24 mouse cellular contexts compared by ENCODE assay signal in the genomic region with DNA sequence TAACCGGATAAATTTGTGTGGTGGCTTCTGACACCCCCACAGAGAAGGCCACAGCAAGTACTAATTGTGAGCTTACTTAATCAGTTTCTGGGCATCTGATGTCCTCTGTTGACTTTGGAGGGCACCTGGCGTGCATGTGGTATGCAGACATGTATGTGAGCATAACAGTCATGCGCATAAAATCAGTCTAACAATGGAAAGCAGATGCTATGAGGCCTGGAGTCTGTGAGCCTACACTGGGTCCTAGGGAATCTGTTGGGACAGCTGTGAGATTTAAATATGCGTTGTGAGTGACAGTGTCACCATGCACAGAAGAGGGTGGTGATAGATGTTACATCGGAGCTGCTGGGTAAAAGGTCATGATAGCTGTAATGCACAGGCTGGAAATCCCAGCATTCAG. TPM values are rescaled to one million over a fixed set of nuclear protein-coding genes. Genes with fewer than 3 reads are reported as not detected.
DNase-seq lines count a peak whose midpoint lies in the region; ATAC-seq and TF ChIP-seq lines count a peak whose summit lies in the region.
"Had no signal": no experiment of that assay in that cellular context is flagged by ENCODE, and none has a peak within 500 bp of the region (broad histone marks: within the 10 kb centered on the region; RNA-seq: fewer than 3 reads in every experiment).

No protein-coding gene starts in this region.

- H3K4me2 ChIP-seq in hindbrain, postnatal 0 days (ENCODE audit: low read depth, low read length): no peak overlapping the region
- no peak overlapping the region for H3K4me2 ChIP-seq in forebrain, embryonic 15.5 days (replicated peaks)
- H3K4me2 ChIP-seq in limb, embryonic 15.5 days: no peak overlapping the region
- H3K4me2 ChIP-seq: heart, embryonic 15.5 days had no signal

- no peaks in the 10 kb centered on the region for H3K9me3 ChIP-seq in hindbrain, embryonic 10.5 days
- no peaks in the 10 kb centered on the region for H3K9me3 ChIP-seq in hindbrain, postnatal 0 days (ENCODE audit: low read length)
- no peaks in the 10 kb centered on the region for H3K9me3 ChIP-seq in forebrain, embryonic 15.5 days
- H3K9me3 ChIP-seq in limb, embryonic 15.5 days: no peaks in the 10 kb centered on the region
- H3K9me3 ChIP-seq: heart, embryonic 15.5 days had no signal

- H3K4me3 ChIP-seq in hindbrain, embryonic 10.5 days: no peak overlapping the region
- H3K4me3 ChIP-seq in hindbrain, postnatal 0 days (ENCODE audit: low read length): no peak overlapping the region
- no peak overlapping the region for H3K4me3 ChIP-seq in forebrain, embryonic 15.5 days
- no peak overlapping the region for H3K4me3 ChIP-seq in limb, embryonic 15.5 days
- H3K4me3 ChIP-seq: heart, embryonic 15.5 days; layer of hippocampus, adult 2 months; left cerebral cortex, adult 2 months had no signal

- peaks cover 85% of the 10 kb centered on the region for H3K4me1 ChIP-seq in hindbrain, embryonic 10.5 days (replicated peaks)
- peaks cover 8% of the 10 kb centered on the region for H3K4me1 ChIP-seq in hindbrain, postnatal 0 days (ENCODE audit: insufficient read depth, low read length)
- H3K4me1 ChIP-seq in forebrain, embryonic 15.5 days: peaks cover 20% of the 10 kb centered on the region
- H3K4me1 ChIP-seq in limb, embryonic 15.5 days: peaks cover 6% of the 10 kb centered on the region; the same call in 1 of the 2 replicates
- H3K4me1 ChIP-seq: heart, embryonic 15.5 days had no signal

- H3K9ac ChIP-seq in hindbrain, postnatal 0 days (replicated peaks; ENCODE audit: low read length): no peak overlapping the region
- no peak overlapping the region for H3K9ac ChIP-seq in forebrain, embryonic 15.5 days (replicated peaks)
- no peak overlapping the region for H3K9ac ChIP-seq in limb, embryonic 15.5 days
- H3K9ac ChIP-seq: heart, embryonic 15.5 days had no signal

- peaks cover 22% of the 10 kb centered on the region for H3K36me3 ChIP-seq in hindbrain, embryonic 10.5 days
- peaks cover 3% of the 10 kb centered on the region; the same call in 1 of the 2 replicates for H3K36me3 ChIP-seq in hindbrain, postnatal 0 days (ENCODE audit: insufficient read depth, low read length)
- H3K36me3 ChIP-seq in forebrain, embryonic 15.5 days: no peaks in the 10 kb centered on the region
- H3K36me3 ChIP-seq in limb, embryonic 15.5 days: peaks cover 10% of the 10 kb centered on the region

- ATAC-seq in hindbrain, postnatal 0 days: no peak
- ATAC-seq in forebrain, embryonic 15.5 days (replicated peaks): 0 out of 2 replicates have a peak, but pooled peaks have one; percentile 44
- no peak for ATAC-seq in limb, embryonic 15.5 days (ENCODE audit: insufficient number of reproducible peaks, low FRiP score, low TSS enrichment, low read depth)

- 0 out of 2 replicates have a peak, but pooled peaks cover 4% of the 10 kb centered on the region for H3K27me3 ChIP-seq in hindbrain, embryonic 10.5 days (ENCODE audit: insufficient read depth, poor library complexity, severe bottlenecking)
- H3K27me3 ChIP-seq in hindbrain, postnatal 0 days (ENCODE audit: insufficient read depth, low read length): no peaks in the 10 kb centered on the region
- no peaks in the 10 kb centered on the region for H3K27me3 ChIP-seq in forebrain, embryonic 15.5 days
- no peaks in the 10 kb centered on the region for H3K27me3 ChIP-seq in limb, embryonic 15.5 days

- TF ChIP-seq CTCF in hindbrain, postnatal 0 days (IDR thresholded peaks at IDR 0.05; ENCODE audit: low read depth): no peak

- 72% methylated on average over 5 of the region's 5 CpGs for WGBS in hindbrain, embryonic 10.5 days
- WGBS in hindbrain, postnatal 0 days: 51% methylated on average over 5 of the region's 5 CpGs
- WGBS in forebrain, embryonic 15.5 days: 58% methylated on average over 5 of the region's 5 CpGs
- 57% methylated on average over 5 of the region's 5 CpGs for WGBS in limb, embryonic 15.5 days

- peak overlapping the region; percentile 89 for H3K27ac ChIP-seq in hindbrain, embryonic 10.5 days
- no peak overlapping the region for H3K27ac ChIP-seq in hindbrain, postnatal 0 days
- peak overlapping the region; percentile 51 for H3K27ac ChIP-seq in forebrain, embryonic 15.5 days (replicated peaks)
- H3K27ac ChIP-seq in limb, embryonic 15.5 days: 0 out of 2 replicates have a peak overlapping the region, but pooled peaks have one; percentile 4
- H3K27ac ChIP-seq: heart, embryonic 15.5 days; layer of hippocampus, adult 2 months; left cerebral cortex, adult 2 months had no signal

- no peak for DNase-seq in hindbrain, embryonic 10.5 days (ENCODE audit: low spot score)
- no peak for DNase-seq in hindbrain, postnatal 0 days (ENCODE audit: low spot score)
- peak; percentile 34 for DNase-seq in ZHBTc4 (ENCODE audit: low read depth, low spot score)
- DNase-seq in lung, adult 18-20 months: no peak
- no peak for DNase-seq in spleen, postnatal 4 days (ENCODE audit: low spot score in 2 of 2)
- no peak for DNase-seq in layer of hippocampus, adult 9-10 months (ENCODE audit: low spot score)
- DNase-seq: adrenal gland, postnatal 14 days; cerebellum, adult 9-10 months; heart, adult 18-20 months; kidney, adult 18-20 months; kidney, postnatal 10 days; lung, adult 2 months; lung, postnatal 4 days; right cerebral cortex, adult 18-20 months had no signal

RNA-seq across cellular contexts. Expression of gene Ghrh, which starts 15.2 kb away (rescaled TPM):
- polyA plus RNA-seq in hindbrain, embryonic 10.5 days (2016; fragmentation: Nextera tagmentation; extraction: Ambion mirVana): not detected in 2 replicates
- not detected in 2 replicates for total RNA-seq in hindbrain, postnatal 0 days (2014; rRNA removed)
- 1.0 and 1.7 TPM in 2 replicates for polyA plus RNA-seq in hindbrain, postnatal 0 days (2015; fragmentation: Nextera tagmentation; extraction: Ambion mirVana)
- 1.5 and 2.0 TPM in 2 replicates for polyA plus RNA-seq in forebrain, embryonic 15.5 days (2015; fragmentation: Nextera tagmentation; extraction: Ambion mirVana)
- polyA plus RNA-seq in limb, embryonic 15.5 days (2015; fragmentation: Nextera tagmentation; extraction: Ambion mirVana): not detected in 2 replicates
- total RNA-seq: adrenal gland, postnatal 14 days; CH12.LX; gastrocnemius, adult 8-10 months; heart, adult 18-20 months; hematopoietic stem cell, adult 5-6 weeks; layer of hippocampus, adult 2 months; left cerebral cortex, adult 2 months; liver, adult 2 months had no signal
- polyA plus RNA-seq: cortical plate, adult 2 months; heart, embryonic 15.5 days; liver, adult 2 months; lung, adult 2 months had no signal

RNA-seq across cellular contexts. Expression of gene Manbal, which starts 35.3 kb away (rescaled TPM):
- 67.0 and 85.8 TPM in 2 replicates for polyA plus RNA-seq in hindbrain, embryonic 10.5 days (2016; fragmentation: Nextera tagmentation; extraction: Ambion mirVana)
- total RNA-seq in hindbrain, postnatal 0 days (2014; rRNA removed): 69.6 and 74.4 TPM in 2 replicates
- 133 and 135 TPM in 2 replicates for polyA plus RNA-seq in hindbrain, postnatal 0 days (2015; fragmentation: Nextera tagmentation; extraction: Ambion mirVana)
- polyA plus RNA-seq in forebrain, embryonic 15.5 days (2015; fragmentation: Nextera tagmentation; extraction: Ambion mirVana): 105 TPM in 2 replicates
- 87.6 and 87.9 TPM in 2 replicates for polyA plus RNA-seq in limb, embryonic 15.5 days (2015; fragmentation: Nextera tagmentation; extraction: Ambion mirVana)

RNA-seq across cellular contexts. Expression of gene Mroh8, which starts 52.7 kb away (rescaled TPM):
- 0.44 and 0.60 TPM in 2 replicates for polyA plus RNA-seq in hindbrain, embryonic 10.5 days (2016; fragmentation: Nextera tagmentation; extraction: Ambion mirVana)
- total RNA-seq in hindbrain, postnatal 0 days (2014; rRNA removed): 0.25 TPM in 1 of 2 replicates, not detected in the other
- polyA plus RNA-seq in hindbrain, postnatal 0 days (2015; fragmentation: Nextera tagmentation; extraction: Ambion mirVana): 0.42 and 0.70 TPM in 2 replicates
- polyA plus RNA-seq in forebrain, embryonic 15.5 days (2015; fragmentation: Nextera tagmentation; extraction: Ambion mirVana): 0.52 and 0.53 TPM in 2 replicates
- 0.36 and 1.0 TPM in 2 replicates for polyA plus RNA-seq in limb, embryonic 15.5 days (2015; fragmentation: Nextera tagmentation; extraction: Ambion mirVana)
- total RNA-seq: adrenal gland, postnatal 14 days had no signal

RNA-seq across cellular contexts. Expression of gene Rpn2, which starts 53.2 kb away (rescaled TPM):
- 273 and 275 TPM in 2 replicates for polyA plus RNA-seq in hindbrain, embryonic 10.5 days (2016; fragmentation: Nextera tagmentation; extraction: Ambion mirVana)
- total RNA-seq in hindbrain, postnatal 0 days (2014; rRNA removed): 240 and 253 TPM in 2 replicates
- polyA plus RNA-seq in hindbrain, postnatal 0 days (2015; fragmentation: Nextera tagmentation; extraction: Ambion mirVana): 201 and 204 TPM in 2 replicates
- 184 and 187 TPM in 2 replicates for polyA plus RNA-seq in forebrain, embryonic 15.5 days (2015; fragmentation: Nextera tagmentation; extraction: Ambion mirVana)
- 342 and 349 TPM in 2 replicates for polyA plus RNA-seq in limb, embryonic 15.5 days (2015; fragmentation: Nextera tagmentation; extraction: Ambion mirVana)
